Mouse (Mus musculus) megakaryocyte, embryonic 14.5 days (primary cell): ENCODE data around the gene Gpt2. TPM values are rescaled to one million over a fixed set of nuclear protein-coding genes. Genes with fewer than 3 reads are reported as not detected.

Experiments used
- H3K27me3 ChIP-seq: replicated peaks from 2 replicates; pipeline ENCODE3; 2012; ENCODE audit warnings: inconsistent platforms
- H3K36me3 ChIP-seq: replicated peaks from 2 replicates; pipeline ENCODE3; 2012; ENCODE audit warnings: low read length, inconsistent platforms, mixed read lengths
- H3K4me1 ChIP-seq: 2 replicates; pipeline ENCODE4 v1.6.1; 2012; ENCODE audit warnings: inconsistent platforms
- H3K4me3 ChIP-seq: replicated peaks from 2 replicates; pipeline ENCODE3; 2012; ENCODE audit warnings: moderate library complexity, mild to moderate bottlenecking, inconsistent platforms
- H3K9me3 ChIP-seq: 2 replicates; pipeline ENCODE4 v1.6.1; 2012; ENCODE audit warnings: inconsistent platforms
- FLI1 ChIP-seq: IDR thresholded peaks from 2 replicates; pipeline ENCODE4 v1.6.1; 2012; ENCODE audit warnings: low read length, inconsistent platforms, mixed read lengths
- GATA1 ChIP-seq: IDR thresholded peaks from 3 replicates; pipeline ENCODE4 v1.6.1; 2012; ENCODE audit warnings: mixed read lengths, low read length, inconsistent platforms, borderline replicate concordance
- polyA plus RNA-seq: library from polyadenylated mRNA; stranded (reverse); fragments of >175 nt; gene quantifications from 2 replicates; pipeline ENCODE4 v1.2.3, GENCODE M21; 2012; ENCODE audit warnings: low replicate concordance; ENCODE audit not compliant: insufficient read depth

The Gpt2 gene
- polyA plus RNA-seq, 1 experiment, result 2.5 TPM

DNA sequence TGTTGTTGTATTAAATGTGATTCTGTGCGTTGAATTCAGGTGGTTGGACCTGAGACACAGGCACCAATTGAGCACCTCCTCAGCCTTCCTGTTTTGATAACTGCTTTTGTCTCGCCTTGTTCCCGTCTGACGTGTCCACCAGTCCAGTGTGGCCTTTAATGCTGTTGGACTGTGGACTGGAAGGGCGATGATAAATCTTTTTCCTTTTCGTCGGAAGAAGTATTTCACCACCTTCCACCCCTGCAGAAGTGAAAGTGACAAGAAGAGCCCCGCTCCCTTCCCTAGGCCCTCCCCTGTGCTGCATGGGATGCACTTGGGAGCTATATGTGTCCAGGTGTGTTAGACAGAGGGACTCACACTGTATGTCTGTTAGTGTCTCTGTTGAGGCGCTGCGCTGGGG lies 8.1 kb downstream of the Gpt2 start:
- no peaks in the 10 kb centered on the region for H3K9me3 ChIP-seq
- H3K36me3 ChIP-seq, result peaks cover 31% of the 10 kb centered on the region
- H3K27me3 ChIP-seq, result no peaks in the 10 kb centered on the region
- no peak for TF ChIP-seq FLI1
- TF ChIP-seq GATA1, result no peak
- H3K4me3 ChIP-seq, result no peak overlapping the region
- H3K4me1 ChIP-seq, result peaks cover 6% of the 10 kb centered on the region; the same call in 1 of the 2 replicates

DNA sequence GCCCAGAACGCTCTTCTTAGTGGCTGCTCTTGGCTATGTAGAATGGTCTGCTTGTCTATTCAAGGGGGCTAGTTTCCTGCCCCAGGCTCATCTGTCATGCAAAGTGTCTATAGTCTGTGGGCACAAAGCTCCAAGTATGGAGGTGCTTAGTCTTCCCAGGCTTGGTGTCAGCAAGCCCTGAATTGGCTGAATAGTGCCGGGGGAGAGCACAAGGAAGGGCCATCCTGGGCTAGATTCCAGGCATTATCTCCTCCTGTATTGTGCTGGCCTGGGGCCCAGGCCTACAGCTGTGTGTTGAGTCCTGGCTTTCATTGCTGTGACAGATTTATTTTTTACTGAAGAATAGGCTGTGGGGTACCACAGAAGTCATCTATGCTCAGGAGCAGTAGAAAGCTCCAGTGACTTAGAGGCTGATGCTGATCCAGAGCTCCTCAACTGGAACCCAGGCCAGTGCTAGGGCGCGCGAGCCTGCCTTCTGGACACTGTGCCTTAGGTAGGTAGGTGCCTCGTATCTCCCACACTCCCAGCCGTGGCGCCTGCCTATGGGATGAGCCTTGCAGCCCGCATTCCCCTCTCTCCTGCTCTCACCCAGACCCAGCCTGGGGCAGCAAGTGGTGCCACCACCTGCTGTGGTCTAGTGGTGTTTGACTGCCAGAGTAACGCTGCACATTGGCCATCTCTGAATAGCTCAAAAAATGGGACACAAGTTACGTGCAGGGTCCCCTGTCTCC lies 8.7 kb downstream of the Gpt2 start:
- TF ChIP-seq GATA1 (no peak), FLI1 (no peak)
- Histone ChIP-seq H3K36me3 (peaks cover 36% of the 10 kb centered on the region), H3K9me3 (no peaks in the 10 kb centered on the region), H3K4me1 (peaks cover 6% of the 10 kb centered on the region; the same call in 1 of the 2 replicates), H3K4me3 (no peak overlapping the region), H3K27me3 (no peaks in the 10 kb centered on the region)

DNA sequence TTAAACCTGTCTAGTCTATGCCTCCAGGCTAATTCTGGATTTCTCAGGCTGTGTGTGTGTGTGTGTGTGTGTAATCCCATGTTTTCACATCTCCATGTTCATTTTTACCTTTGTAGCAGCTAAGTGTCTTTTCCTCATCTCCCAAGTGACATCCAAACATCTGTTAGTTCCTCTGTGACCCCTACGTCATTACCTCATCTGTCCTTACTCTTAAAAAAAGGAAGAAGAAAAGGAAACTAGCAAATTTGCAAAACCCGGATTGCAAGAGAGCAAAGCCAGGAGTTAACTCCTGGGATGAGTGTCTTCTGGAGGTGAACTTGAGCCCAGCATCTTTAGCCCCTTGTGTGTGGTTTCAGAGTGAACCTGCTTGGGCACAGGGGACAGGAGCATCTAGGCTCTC lies 10.0 kb downstream of the Gpt2 start:
- Histone ChIP-seq H3K4me1 (peaks cover 9% of the 10 kb centered on the region; the same call in 1 of the 2 replicates), H3K9me3 (no peaks in the 10 kb centered on the region), H3K36me3 (peaks cover 40% of the 10 kb centered on the region), H3K4me3 (no peak overlapping the region), H3K27me3 (no peaks in the 10 kb centered on the region)
- TF ChIP-seq FLI1, result no peak
- TF ChIP-seq GATA1, result no peak

DNA sequence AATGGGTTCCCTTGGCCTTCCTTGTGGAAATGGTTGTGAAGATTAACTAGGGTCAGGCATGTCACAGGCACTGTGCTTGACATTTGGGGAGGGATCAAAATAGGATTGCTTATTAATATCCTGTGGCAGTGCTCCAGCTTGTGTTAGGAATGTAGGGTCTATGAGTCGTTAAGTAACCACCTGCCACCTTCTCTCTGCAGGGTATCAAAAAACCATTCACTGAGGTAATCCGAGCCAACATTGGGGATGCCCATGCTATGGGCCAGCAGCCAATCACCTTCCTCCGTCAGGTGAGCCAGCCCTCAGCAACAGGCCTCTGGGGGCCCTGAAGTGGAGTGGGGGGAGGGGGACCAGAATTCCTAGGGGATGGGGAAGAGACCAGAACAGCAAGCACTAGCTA lies 10.7 kb downstream of the Gpt2 start:
- H3K4me3 ChIP-seq, result no peak overlapping the region
- no peak for TF ChIP-seq FLI1
- no peak for TF ChIP-seq GATA1
- peaks cover 44% of the 10 kb centered on the region for H3K36me3 ChIP-seq
- no peaks in the 10 kb centered on the region for H3K9me3 ChIP-seq
- peaks cover 9% of the 10 kb centered on the region; the same call in 1 of the 2 replicates for H3K4me1 ChIP-seq
- H3K27me3 ChIP-seq, result no peaks in the 10 kb centered on the region

DNA sequence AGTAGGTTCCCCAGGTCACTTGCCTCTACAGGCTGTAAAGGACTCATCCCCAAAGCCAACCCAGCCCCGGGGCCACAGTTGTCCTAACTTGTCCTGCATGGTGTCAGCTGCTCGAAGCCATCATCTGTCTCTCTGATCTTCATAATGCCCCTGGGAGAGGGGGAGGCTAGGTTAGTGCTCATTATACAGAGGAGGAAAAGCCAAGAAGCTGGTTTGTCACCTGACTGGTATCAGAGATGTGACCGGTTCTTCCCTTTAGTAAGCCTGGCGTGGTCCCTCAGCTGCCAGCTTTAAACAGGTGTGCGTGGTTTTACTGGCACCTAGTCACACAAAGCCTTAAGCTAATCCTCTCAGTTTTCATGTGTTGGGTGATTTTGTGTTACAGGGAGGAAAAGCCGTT lies 12.3 kb downstream of the Gpt2 start:
- TF ChIP-seq GATA1 (no peak), FLI1 (no peak)
- Histone ChIP-seq H3K4me3 (no peak overlapping the region), H3K4me1 (peaks cover 3% of the 10 kb centered on the region; the same call in 1 of the 2 replicates), H3K36me3 (peaks cover 59% of the 10 kb centered on the region), H3K27me3 (no peaks in the 10 kb centered on the region), H3K9me3 (no peaks in the 10 kb centered on the region)

DNA sequence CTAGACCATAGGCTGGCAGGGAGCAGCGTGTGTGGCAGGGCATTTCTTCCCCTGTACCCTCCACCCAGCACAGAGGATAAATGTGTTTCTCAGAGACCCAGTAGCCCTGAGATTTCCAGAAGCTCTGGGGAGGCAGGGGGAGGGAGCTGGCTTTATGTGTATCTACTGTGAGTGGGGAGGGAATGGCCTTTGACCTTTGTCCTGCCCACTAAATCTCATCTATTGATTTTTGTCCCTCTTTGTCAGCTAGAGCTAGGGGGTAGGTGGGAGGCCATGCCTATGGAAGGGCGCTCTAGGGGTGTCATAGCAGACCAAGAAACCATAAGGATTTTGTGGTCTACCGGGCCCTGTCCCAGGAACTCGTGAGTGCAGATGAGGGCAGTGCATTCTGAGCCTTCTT lies 14.2 kb downstream of the Gpt2 start:
- H3K36me3 ChIP-seq, result peaks cover 70% of the 10 kb centered on the region
- TF ChIP-seq FLI1 (no peak), GATA1 (no peak)

DNA sequence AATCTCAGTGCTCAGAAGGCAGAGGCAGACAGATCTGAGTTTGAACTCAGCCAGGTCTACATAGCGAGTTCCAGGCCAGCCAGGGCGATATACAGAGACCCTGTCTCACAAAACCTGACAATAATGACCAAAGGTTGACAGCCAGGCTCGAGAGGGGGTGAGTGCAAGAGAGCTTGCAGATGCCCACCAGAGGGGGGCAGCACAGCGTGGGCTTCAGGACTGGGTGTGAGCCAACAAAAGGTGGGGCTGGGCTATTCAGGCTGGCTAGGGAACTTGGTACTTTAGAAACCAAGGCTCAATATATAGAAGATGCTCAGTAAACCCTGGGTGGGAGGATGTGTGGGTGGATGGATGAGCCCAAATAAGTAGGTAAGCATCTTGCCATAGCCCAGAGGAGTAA lies 16.3 kb downstream of the Gpt2 start:
- H3K4me1 ChIP-seq, result peaks cover 9% of the 10 kb centered on the region
- TF ChIP-seq GATA1, result no peak
- no peak for TF ChIP-seq FLI1

More for the DNA sequence above, 14.2 kb downstream of the Gpt2 start:
- Histone ChIP-seq H3K9me3 (no peaks in the 10 kb centered on the region), H3K4me3 (peak overlapping the region; percentile 14), H3K27me3 (no peaks in the 10 kb centered on the region), H3K4me1 (peaks cover 3% of the 10 kb centered on the region; the same call in 1 of the 2 replicates)

DNA sequence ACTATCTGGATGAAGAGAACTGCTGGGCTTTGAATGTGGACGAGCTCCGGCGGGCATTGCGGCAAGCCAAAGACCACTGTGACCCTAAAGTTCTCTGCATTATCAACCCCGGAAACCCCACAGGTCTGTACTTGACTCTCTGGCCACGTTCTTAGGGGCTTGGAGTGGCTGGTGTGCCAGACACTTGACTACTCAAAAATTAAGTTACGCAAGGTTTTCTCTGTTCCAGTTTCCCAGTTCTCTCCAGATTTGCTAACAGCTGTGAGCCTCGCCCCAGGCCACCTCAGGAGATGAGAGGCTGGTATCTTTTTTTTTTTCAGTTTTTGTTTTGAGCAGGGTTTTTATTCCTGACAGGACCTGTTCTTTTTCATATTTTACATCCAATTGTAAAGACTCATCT lies 19.9 kb downstream of the Gpt2 start:
- no peaks in the 10 kb centered on the region for H3K9me3 ChIP-seq
- peaks cover 73% of the 10 kb centered on the region for H3K36me3 ChIP-seq
- no peak overlapping the region for H3K4me3 ChIP-seq
- peaks cover 13% of the 10 kb centered on the region for H3K4me1 ChIP-seq
- TF ChIP-seq FLI1, result no peak
- no peaks in the 10 kb centered on the region for H3K27me3 ChIP-seq

More for the DNA sequence above, 16.3 kb downstream of the Gpt2 start:
- H3K9me3 ChIP-seq, result no peaks in the 10 kb centered on the region
- H3K36me3 ChIP-seq, result peaks cover 78% of the 10 kb centered on the region
- H3K27me3 ChIP-seq, result no peaks in the 10 kb centered on the region
- no peak overlapping the region for H3K4me3 ChIP-seq

DNA sequence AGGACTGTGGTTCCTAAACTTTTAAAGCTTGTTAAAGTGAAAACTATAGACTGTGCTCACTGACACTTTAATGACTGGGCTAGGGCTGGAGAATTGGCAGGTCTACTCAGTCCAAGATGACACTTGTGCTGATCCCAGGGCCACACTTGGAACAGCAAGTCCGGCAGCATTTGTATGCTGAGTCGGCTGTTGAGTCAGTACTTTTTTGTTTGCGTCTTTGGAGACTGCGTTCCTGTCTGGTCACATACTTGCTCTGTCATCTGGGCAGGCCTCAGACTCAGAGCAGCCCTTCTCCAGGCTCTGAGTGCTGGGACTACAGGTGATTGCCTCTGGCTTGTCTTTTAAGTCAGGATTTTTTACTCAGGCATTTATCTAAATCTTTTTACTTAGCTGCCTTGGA lies 20.9 kb downstream of the Gpt2 start:
- Histone ChIP-seq H3K27me3 (no peaks in the 10 kb centered on the region), H3K9me3 (no peaks in the 10 kb centered on the region), H3K4me1 (peaks cover 13% of the 10 kb centered on the region), H3K36me3 (peaks cover 77% of the 10 kb centered on the region), H3K4me3 (no peak overlapping the region)
- no peak for TF ChIP-seq GATA1

DNA sequence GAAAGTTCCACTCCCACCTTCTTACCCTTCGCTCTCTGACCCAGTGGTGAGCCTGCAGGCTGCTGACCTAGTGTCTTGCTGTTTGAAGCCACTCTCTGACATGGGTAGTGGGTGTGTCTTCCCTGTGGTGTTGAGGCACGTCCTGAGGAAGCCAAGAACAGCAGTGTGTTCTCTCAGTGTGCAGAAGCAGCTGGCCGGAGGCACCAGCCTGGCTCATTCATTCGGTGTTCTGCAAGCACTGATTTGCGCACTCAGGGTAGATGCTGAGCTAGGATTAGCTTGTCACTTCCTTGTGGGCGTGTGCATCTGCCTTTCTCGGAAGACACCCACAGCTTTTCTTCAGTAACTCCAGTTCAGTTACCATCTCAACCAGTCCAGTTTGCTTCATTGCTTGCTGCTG lies 23.0 kb downstream of the Gpt2 start:
- Histone ChIP-seq H3K9me3 (no peaks in the 10 kb centered on the region), H3K27me3 (no peaks in the 10 kb centered on the region), H3K36me3 (peaks cover 72% of the 10 kb centered on the region), H3K4me1 (peaks cover 13% of the 10 kb centered on the region), H3K4me3 (no peak overlapping the region)
- no peak for TF ChIP-seq FLI1
